Mouse (Mus musculus) ovary, adult 18-20 months (tissue): ENCODE results near the gene Prkcz.

ENCODE experiments used
- DNase-seq: peaks from one replicate; pipeline ENCODE4 v3.0.0; 2022; ENCODE audit warnings: low spot score, mixed read lengths

The Prkcz gene

DNA sequence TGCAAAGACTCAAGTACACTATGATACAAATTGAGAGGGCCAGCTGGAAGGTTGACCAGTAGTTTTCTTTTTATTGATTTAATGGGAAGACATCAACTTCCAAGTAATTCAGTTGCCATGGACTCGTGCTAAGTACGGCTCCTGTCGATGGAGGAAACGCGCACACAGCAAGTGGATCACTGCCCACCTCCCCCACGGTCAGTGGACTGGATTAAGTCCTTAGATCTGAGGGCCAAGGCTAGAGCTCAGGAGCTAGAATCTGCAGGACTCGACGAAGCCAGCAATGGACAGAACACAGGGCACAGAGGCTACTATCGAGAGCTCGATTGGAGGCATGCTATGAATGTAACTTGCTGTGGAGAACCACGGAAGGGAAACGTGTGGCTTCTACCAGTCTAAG, 52.5 kb downstream of the Prkcz start:
- no peak for DNase-seq

DNA sequence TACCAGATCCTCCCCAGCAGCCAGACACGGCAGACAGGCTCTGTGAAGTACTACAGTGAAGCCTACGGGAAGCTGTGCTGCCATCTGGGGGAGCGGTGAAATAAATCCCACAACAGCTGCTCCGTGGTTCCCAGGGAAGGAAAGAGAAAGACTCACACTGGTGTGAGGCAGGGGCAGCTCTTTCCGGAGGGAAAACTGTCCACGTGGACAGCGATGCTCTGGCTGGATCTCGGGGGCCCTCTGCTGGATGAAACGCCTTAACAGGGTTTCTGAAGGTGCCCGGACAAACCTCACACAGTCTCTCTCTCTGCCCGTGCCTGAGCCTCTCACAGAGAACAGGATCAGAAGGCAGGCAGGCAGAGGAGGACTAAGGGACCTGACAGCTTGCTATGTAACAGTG, 53.1 kb downstream of the Prkcz start:
- DNase-seq = peak; percentile 61

- DNase-seq = no peak
Observed at GRCm38 (mm10) chr4:155307591-155307990, 53.6 kb downstream of the Prkcz start.

DNA sequence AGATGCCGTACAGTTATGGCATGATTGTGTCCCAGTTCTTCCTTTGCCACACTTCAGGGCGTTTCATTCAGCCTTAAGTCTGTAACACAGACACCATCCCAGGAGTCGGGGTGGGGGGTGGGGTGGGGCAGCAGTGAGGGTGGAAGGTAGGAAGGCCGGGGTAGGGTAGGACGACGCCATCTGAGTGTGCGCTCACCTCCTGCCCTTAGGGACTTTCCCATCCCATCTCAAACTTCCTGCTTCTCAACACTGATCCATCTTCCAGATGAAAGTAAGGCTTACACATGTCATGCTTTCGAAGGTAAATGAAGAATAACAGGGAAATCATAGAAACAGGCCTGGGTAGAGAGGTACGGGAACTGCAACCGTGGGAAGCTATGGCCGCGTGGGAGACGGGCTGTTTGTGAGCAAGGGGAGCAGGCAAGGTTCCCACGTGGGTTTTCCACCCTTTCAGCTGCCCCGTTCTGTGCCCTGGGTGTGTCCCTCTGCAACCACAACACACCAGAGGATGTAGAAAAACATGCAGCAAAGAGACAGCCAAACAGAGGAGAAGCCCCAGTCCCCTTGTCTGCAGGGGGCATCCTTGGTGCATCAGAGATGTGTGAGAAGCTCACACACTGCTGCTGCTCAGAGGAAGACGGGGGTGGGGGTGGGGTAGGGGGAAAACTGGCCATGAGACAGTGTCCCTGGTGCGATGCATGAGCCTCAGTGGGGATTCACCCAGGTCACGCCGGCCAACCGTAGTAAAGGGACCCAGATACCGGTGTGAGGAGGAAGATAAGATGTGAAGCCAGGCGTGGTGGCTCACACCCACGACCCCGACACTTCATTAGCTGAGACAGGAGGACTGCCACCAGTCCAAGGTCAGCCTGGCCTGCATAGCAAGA, 54.6 kb downstream of the Prkcz start:
- DNase-seq = no peak

- DNase-seq = no peak
Observed at GRCm38 (mm10) chr4:155305531-155306031, 55.6 kb downstream of the Prkcz start.

- DNase-seq = no peak
Observed at GRCm38 (mm10) chr4:155304508-155305096, 56.6 kb downstream of the Prkcz start.

DNA sequence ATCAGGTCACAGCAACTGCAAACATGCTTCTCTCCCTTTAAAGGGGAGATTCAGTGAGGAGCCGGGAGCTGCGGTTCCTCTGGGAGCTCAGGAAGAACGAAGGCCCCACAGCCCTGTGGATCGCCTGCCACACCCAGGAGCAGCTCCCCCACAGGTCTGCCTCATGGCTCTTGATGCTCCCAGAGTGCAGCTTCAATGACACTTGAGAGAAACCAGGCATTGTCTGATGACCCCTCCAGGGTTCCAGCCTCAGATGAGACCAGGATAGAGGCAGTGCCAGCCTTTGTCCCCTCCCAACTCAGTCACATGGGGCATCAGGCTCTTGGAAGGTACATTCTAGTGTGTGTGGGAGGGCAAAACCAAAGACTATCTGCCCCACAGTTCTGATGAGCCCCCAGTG, 59.2 kb downstream of the Prkcz start:
- no peak for DNase-seq

DNA sequence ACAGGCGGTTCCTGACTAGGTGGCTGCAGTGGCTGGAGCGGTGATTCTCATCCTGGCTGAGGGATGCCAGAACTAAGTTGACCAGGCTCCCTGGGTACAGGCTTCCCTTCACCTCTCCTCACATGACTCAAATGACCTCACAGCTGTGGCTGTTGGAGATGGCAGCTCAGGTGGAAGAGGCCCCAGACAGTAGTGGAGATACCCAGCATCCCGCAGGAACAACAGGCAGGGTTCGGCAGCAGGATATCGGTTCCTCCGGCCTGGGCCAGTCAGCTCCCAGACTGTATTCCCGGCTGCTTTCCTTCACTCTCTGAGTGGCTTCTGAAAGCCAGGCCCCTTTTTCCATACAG, 60.1 kb downstream of the Prkcz start:
- DNase-seq = no peak

DNA sequence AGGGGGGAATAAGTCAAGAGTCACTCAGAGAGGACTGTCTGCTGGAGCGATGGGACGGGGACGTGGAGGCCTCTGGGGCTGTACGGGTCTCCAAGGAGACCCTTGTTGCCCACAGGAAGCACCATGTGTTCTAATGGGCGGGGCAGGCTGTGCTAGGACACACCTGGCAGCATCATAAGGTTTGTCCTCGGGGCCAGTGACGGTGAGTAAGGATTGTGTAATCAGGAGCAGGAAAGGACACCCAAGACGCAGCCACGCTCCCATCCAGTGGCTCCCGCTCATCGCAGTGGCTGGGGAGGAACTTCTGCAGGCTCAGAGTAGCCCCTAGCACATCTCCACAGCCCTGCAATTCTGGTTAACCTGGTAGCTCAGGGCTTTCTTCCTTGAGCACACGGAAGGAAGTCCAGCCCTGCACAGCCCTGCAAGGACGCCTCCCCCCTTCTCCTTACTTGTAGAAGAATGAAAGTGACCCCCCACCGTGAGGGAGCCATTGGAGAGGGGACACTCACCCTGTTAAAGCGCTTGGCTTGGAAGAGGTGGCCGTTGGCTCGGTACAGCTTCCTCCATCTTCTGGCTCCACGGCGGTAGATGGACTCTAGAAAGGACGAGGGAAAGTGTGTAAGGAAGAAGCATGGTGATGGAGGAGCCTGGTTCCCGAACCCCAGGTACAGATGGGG, 60.6 kb downstream of the Prkcz start:
- DNase-seq = no peak

GRCm38 (mm10) chr4:155298826-155299225, 62.3 kb downstream of the Prkcz start:
- no peak for DNase-seq

DNA sequence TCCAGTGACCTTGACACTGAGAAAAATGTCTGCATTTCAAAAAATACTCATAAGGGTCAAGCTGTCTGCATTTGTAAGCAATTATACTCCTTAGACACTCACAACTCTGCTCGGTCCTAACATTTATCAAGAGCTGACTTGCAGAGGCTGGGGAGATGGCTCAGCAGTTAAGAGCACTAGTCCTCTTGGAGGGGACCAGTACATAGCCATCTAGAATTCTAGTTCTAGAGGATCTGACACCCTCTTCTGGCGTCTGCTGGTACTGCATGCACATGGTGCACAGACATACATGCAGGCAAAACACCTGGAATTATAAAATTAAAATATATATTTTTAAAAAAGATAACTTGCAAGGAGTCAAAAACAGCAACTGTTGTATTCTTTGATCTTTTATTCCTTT, 64.1 kb downstream of the Prkcz start:
- DNase-seq = no peak

DNA sequence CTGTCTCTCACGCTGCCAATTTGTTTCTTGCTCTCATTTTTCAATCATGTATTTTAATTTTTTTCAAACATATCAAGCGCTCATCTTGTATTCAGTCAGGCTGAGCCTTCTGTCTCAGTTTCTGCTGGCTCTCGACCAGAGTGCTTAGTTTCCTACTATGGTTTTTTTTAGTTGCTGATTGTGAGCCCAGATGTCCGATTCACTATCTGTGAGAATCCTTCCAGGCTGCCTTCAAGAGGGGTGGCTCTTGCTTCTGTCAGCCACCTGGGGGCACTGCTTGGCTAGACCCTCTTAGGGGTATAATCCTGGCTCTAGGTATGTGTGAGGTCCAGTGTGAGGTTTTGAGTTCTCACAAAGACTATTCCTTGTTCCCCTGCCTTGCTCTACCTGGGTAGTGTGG, 65.2 kb downstream of the Prkcz start:
- no peak for DNase-seq

DNA sequence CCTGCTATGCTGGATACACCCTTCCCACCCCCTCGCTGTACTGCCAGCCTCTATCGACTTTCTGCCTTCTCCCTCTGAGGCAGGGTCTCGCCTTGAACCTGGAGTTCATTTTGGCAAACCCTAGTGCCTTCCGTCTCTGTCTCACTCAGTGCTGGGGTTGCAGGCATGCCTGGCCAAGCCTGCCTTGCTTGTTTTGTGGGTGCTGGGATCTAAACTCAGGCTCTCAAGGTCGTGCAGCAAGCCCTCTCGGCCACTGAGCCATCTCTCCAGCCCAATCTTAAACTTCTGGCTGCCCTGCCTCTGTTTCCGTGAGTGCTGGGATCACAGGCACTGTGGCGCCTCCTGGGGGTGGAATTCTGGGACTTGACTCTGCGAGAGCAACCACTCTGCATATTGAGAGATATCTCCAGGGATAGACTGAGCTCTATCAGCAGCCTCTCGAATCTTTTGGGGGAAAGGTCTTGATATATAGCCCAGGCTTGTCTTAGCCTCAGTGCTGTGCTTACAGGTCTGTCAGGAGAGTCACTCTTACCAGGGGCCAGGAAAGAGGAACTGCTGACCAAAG, 66.1 kb downstream of the Prkcz start:
- no peak for DNase-seq

GRCm38 (mm10) chr4:155294381-155294780, 66.8 kb downstream of the Prkcz start:
- no peak for DNase-seq

DNA sequence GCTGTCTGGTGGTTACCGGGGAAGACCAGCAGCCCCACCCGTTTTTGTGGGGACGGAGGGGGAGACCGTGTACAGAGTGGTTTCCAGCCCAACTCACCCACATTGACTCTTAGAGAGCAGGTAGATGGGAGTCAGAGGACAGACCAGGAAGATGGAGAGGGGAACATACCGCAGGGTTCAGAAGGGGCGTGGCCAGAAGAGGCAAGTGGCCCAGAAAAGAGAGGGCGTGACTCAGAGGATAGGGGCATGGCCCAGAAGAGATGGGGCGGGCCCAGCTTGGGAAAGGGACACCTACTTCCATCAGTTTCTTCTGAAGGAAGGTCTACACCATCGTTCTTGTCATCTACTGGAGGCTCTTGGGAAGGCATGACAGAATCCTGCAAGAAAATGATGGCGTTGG, 68.3 kb downstream of the Prkcz start:
- DNase-seq = no peak

GRCm38 (mm10) chr4:155290045-155290444, 71.1 kb downstream of the Prkcz start:
- no peak for DNase-seq

GRCm38 (mm10) chr4:155288586-155288985, 72.6 kb downstream of the Prkcz start:
- DNase-seq = no peak

- DNase-seq = no peak
Observed at GRCm38 (mm10) chr4:155287713-155288112, 73.4 kb downstream of the Prkcz start.

GRCm38 (mm10) chr4:155286090-155286489, 75.1 kb downstream of the Prkcz start:
- DNase-seq = no peak

DNA sequence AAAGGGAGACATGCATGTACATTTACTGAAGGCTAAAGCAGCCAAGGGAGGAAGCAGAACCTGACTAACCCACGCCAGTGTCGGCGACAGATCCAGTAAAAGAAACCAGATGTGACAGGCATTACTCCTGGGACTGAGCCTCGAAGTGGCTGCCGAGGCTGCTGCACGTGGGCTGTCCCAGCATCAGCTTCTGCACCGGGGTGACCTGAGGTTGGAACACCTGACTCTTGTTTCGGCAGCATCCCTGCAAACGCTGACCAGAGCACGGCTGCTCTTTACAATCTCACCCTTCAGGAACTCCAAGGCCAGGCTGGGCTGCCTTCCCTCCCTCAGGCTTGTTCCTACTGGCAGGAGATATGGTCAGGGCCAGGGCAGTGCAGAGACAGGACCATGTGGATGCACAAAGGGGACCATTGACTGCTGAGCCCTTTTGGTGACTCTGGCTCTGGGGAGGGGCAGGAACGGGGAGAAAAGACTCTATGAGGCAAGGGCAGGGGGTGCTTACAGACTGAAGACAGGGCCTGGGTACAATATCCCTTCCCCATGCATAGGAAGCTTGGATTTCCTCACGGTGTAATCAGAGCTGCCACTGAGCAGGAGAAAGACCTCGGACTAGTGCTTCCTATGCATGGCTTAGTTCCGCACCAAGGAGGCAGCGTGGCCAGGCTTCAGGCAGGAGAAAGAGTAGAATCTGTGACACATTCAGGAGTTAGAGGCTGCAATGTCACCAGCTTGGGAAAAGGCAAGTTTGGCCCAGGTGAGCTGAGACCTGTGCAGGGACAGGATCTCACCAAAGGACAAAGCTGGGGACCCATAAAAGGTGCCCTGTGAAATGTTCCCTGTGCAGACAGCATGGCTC, 76.4 kb downstream of the Prkcz start:
- no peak for DNase-seq

DNA sequence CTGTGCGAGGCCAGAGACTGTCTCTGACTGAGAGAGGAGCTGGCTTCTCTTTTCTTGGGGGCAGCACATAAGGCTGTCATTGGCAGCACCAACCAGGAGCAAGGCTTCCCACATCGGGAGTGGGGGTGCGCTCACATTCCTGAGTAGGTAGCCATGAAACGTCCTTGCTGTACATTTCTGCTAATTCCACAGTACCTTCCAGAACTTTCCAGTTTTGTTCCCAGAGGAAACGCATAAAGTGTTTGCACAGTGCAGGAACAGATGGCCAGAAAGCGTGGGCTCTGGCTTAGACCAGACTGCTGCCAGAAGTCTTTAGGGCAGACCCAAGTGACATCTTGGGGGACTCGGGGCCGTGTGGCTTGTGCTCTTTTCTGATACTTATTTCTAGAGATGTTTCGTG, 77.6 kb downstream of the Prkcz start:
- DNase-seq = no peak

- no peak for DNase-seq
Observed at GRCm38 (mm10) chr4:155283001-155283503, 78.1 kb downstream of the Prkcz start.
